Mouse (Mus musculus): ENCODE results near the gene Pradc1. TPM values are rescaled to one million over a fixed set of nuclear protein-coding genes. Genes with fewer than 3 reads are reported as not detected.
A peak's percentile ranks its signal among the peaks of the same experiment; 100 is the strongest.
"Not testable (repeated sequence)": the region's sequence is repeated elsewhere in the genome, so short reads cannot be mapped to it uniquely, and the experiment has no call there.

Pradc1 gene
- total and polyA plus RNA-seq, 2 experiments from 2014 or later: 8.6 to 25.3 TPM

GRCm38 (mm10) chr6:85465381-85465780, 13.6 kb upstream of the Pradc1 start:
- H3K4me1 ChIP-seq (ENCODE audit: insufficient read depth, low read length): no peaks in the 10 kb centered on the region
- no peaks in the 10 kb centered on the region for H3K27me3 ChIP-seq (ENCODE audit: insufficient read depth, low read length)
- no peak overlapping the region for H3K9ac ChIP-seq (replicated peaks; ENCODE audit: low read length, poor library complexity, severe bottlenecking)
- peak; percentile 67 for DNase-seq (ENCODE audit: low spot score)
- H3K27ac ChIP-seq (ENCODE audit: low read depth, low read length): no peak overlapping the region
- H3K9me3 ChIP-seq (ENCODE audit: low read length): no peaks in the 10 kb centered on the region
- no peak overlapping the region for H3K4me2 ChIP-seq (ENCODE audit: low read depth, low read length, poor library complexity, severe bottlenecking)
- TF ChIP-seq CTCF (IDR thresholded peaks at IDR 0.05): peak; percentile 77
- no peak overlapping the region for H3K4me3 ChIP-seq (ENCODE audit: low read depth, low read length)
- peaks cover 71% of the 10 kb centered on the region for H3K36me3 ChIP-seq (ENCODE audit: insufficient read depth, low read length)
- ATAC-seq (ENCODE audit: low FRiP score): no peak

- H3K36me3 ChIP-seq (ENCODE audit: insufficient read depth, low read length): peaks cover 42% of the 10 kb centered on the region
- 92% methylated on average over 2 of the region's 2 CpGs for WGBS
- DNase-seq (ENCODE audit: low spot score) (no peak), ATAC-seq (ENCODE audit: low FRiP score) (no peak)
- no peaks in the 10 kb centered on the region for H3K9me3 ChIP-seq (ENCODE audit: low read length)
- 0 out of 2 replicates have a peak, but pooled peaks have one; percentile 13 for TF ChIP-seq CTCF (IDR thresholded peaks at IDR 0.05)
- H3K4me3 ChIP-seq (ENCODE audit: low read depth, low read length): no peak overlapping the region
- no peaks in the 10 kb centered on the region for H3K27me3 ChIP-seq (ENCODE audit: insufficient read depth, low read length)
- H3K4me2 ChIP-seq (ENCODE audit: low read depth, low read length, poor library complexity, severe bottlenecking): no peak overlapping the region
- H3K4me1 ChIP-seq (ENCODE audit: insufficient read depth, low read length): no peaks in the 10 kb centered on the region; the same call in 1 of the 2 replicates
- H3K9ac ChIP-seq (replicated peaks; ENCODE audit: low read length, poor library complexity, severe bottlenecking): no peak overlapping the region
- no peak overlapping the region for H3K27ac ChIP-seq (ENCODE audit: low read depth, low read length)
These were observed 7.9 kb upstream of the Pradc1 start for GRCm38 (mm10) chr6:85459621-85460020.

GRCm38 (mm10) chr6:85452816-85453215, 1.0 kb upstream of the Pradc1 start:
- ATAC-seq (ENCODE audit: low FRiP score): no peak
- peaks cover 9% of the 10 kb centered on the region for H3K4me1 ChIP-seq (ENCODE audit: insufficient read depth, low read length)
- no peaks in the 10 kb centered on the region for H3K36me3 ChIP-seq (ENCODE audit: insufficient read depth, low read length)
- H3K4me3 ChIP-seq (ENCODE audit: low read depth, low read length): peak overlapping the region; percentile 85
- 8% methylated on average over 7 of the region's 7 CpGs for WGBS
- DNase-seq (ENCODE audit: low spot score): no peak
- TF ChIP-seq CTCF (IDR thresholded peaks at IDR 0.05): no peak; the same call in 1 of the 2 replicates
- peak overlapping the region; percentile 85 for H3K4me2 ChIP-seq (ENCODE audit: low read depth, low read length, poor library complexity, severe bottlenecking)
- H3K27me3 ChIP-seq (ENCODE audit: insufficient read depth, low read length): no peaks in the 10 kb centered on the region
- no peaks in the 10 kb centered on the region for H3K9me3 ChIP-seq (ENCODE audit: low read length)
- peak overlapping the region; percentile 95 for H3K27ac ChIP-seq (ENCODE audit: low read depth, low read length)
- peak overlapping the region; percentile 91 for H3K9ac ChIP-seq (replicated peaks; ENCODE audit: low read length, poor library complexity, severe bottlenecking)

DNA sequence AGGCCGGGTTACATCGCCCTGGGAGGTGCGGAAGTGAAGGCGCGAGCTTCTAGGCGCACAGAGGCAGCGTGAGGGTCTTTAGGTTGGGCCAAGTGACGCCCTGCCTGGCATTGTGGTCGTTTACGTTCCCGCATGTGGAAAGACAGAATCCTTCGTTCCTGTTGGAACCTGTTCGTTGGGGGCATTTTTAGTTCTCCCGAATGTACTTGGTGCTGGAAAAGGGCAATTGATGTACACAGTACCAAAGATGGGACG, 568 bp upstream of the Pradc1 start:
- ATAC-seq (ENCODE audit: low FRiP score) (peak; percentile 14; the same call in 1 of the 2 replicates), DNase-seq (ENCODE audit: low spot score) (peak; percentile 44)
- H3K9me3 ChIP-seq (ENCODE audit: low read length): no peaks in the 10 kb centered on the region
- TF ChIP-seq CTCF (IDR thresholded peaks at IDR 0.05): no peak
- H3K4me3 ChIP-seq (ENCODE audit: low read depth, low read length): peak overlapping the region; percentile 85
- no peaks in the 10 kb centered on the region for H3K36me3 ChIP-seq (ENCODE audit: insufficient read depth, low read length)
- H3K4me1 ChIP-seq (ENCODE audit: insufficient read depth, low read length): peaks cover 9% of the 10 kb centered on the region
- under 1% methylated on average over 15 of the region's 15 CpGs for WGBS
- H3K27ac ChIP-seq (ENCODE audit: low read depth, low read length): peak overlapping the region; percentile 95
- peak overlapping the region; percentile 85 for H3K4me2 ChIP-seq (ENCODE audit: low read depth, low read length, poor library complexity, severe bottlenecking)
- no peaks in the 10 kb centered on the region for H3K27me3 ChIP-seq (ENCODE audit: insufficient read depth, low read length)
- peak overlapping the region; percentile 91 for H3K9ac ChIP-seq (replicated peaks; ENCODE audit: low read length, poor library complexity, severe bottlenecking)

DNA sequence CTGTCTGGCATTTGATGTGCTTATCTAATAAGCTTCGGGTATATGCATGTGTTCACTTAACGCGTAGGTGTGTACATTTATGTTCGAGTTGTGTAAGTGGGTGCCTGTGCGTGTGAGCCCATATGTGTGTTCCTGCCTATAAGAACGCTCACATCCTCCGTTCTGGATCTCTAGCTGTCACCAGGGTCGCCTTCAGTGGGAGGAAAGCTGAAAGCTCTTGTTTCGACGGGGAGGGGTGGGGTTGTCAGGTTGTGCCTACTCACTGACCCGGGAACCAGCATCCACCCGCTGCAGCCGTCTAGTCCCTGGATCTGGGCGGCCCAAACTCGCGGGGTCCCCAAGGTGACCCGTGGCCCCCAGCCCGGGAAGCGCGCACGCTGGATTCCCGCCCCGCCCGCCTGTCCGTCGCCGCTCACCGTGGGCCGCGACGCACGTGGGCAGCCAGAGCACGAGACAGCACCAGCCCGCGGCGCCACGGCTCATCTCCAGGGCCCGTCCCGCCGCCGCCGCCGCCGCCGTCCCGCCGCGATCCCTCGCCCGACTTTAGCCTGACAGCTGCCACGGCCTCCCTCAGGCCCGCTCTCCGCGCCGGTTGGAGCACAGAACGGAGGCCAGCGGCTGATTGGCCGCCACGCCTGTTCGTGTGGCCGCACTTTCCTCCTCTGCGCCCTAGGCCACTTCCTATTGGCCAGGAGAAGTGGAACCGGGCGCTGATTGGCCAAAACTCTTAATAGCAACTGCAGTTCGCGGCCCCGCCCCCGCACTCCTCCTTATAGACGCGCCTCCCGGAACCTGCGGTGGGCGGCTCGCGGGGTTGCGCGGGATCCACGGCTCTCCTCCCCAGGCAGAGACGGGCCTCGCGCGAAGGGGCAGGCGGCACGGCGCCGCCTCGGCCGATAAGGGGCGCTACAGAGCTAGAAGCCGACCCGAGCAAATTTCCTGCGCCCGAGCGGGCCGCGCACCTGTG, 790 bp downstream of the Pradc1 start, which contains the start of gene Cct7:
Cct7 (plus strand) TSS at position 818 of the 967 bp plus-strand sequence.
- H3K9ac ChIP-seq (replicated peaks; ENCODE audit: low read length, poor library complexity, severe bottlenecking): peak within 1 kb of the TSS; percentile 91
- TF ChIP-seq CTCF (IDR thresholded peaks at IDR 0.05): peak; percentile 73
- peak within 1 kb of the TSS; percentile 85 for H3K4me3 ChIP-seq (ENCODE audit: low read depth, low read length)
- peaks cover 9% of the 10 kb centered on the region for H3K4me1 ChIP-seq (ENCODE audit: insufficient read depth, low read length)
- H3K36me3 ChIP-seq (ENCODE audit: insufficient read depth, low read length): peaks cover 7% of the 10 kb centered on the region
- WGBS: 3% methylated on average over 88 of the region's 96 CpGs
- ATAC-seq (ENCODE audit: low FRiP score): peak; percentile 93
- peak within 1 kb of the TSS; percentile 95 for H3K27ac ChIP-seq (ENCODE audit: low read depth, low read length)
- H3K27me3 ChIP-seq (ENCODE audit: insufficient read depth, low read length): no peaks in the 10 kb centered on the region
- no peaks in the 10 kb centered on the region for H3K9me3 ChIP-seq (ENCODE audit: low read length)
- peak; percentile 100 for DNase-seq (ENCODE audit: low spot score)
- H3K4me2 ChIP-seq (ENCODE audit: low read depth, low read length, poor library complexity, severe bottlenecking): peak within 1 kb of the TSS; percentile 85

GRCm38 (mm10) chr6:85450140-85450539, 1.6 kb downstream of the Pradc1 start:
- not testable (repeated sequence) for ATAC-seq (ENCODE audit: low FRiP score)
- H3K4me2 ChIP-seq (ENCODE audit: low read depth, low read length, poor library complexity, severe bottlenecking): peak overlapping the region; percentile 85; the same call in 1 of the 2 replicates
- WGBS: 67% methylated on average over 1 of the region's 1 CpGs

More at GRCm38 (mm10) chr6:85450140-85450539, 1.6 kb downstream of the Pradc1 start:
- not testable (repeated sequence) for H3K4me3 ChIP-seq (ENCODE audit: low read depth, low read length); H3K27me3 ChIP-seq (ENCODE audit: insufficient read depth, low read length); DNase-seq (ENCODE audit: low spot score); H3K4me1 ChIP-seq (ENCODE audit: insufficient read depth, low read length); H3K9me3 ChIP-seq (ENCODE audit: low read length); H3K27ac ChIP-seq (ENCODE audit: low read depth, low read length); H3K9ac ChIP-seq (replicated peaks; ENCODE audit: low read length, poor library complexity, severe bottlenecking)
- H3K36me3 ChIP-seq (ENCODE audit: insufficient read depth, low read length): peaks cover 15% of the 10 kb centered on the region
